In genomic region chr6:50076473-50076872, GRCm38 (mm10) we compare ENCODE assay signal across 33 mouse cellular contexts.
"Had no signal": no experiment of that assay in that cellular context is flagged by ENCODE, and none has a peak within 500 bp of the region (broad histone marks: within the 10 kb centered on the region; RNA-seq: fewer than 3 reads in every experiment).

No protein-coding gene starts in this region.

- H3K4me1 ChIP-seq: limb, embryonic 10.5 days; limb, embryonic 13.5 days; limb, embryonic 15.5 days; liver, embryonic 12.5 days; liver, embryonic 13.5 days; liver, embryonic 15.5 days; lung, embryonic 15.5 days; midbrain, embryonic 10.5 days; midbrain, embryonic 12.5 days; midbrain, embryonic 13.5 days; neural tube, embryonic 12.5 days; neural tube, embryonic 13.5 days had no signal

- H3K36me3 ChIP-seq: limb, embryonic 10.5 days; limb, embryonic 12.5 days; limb, embryonic 13.5 days; limb, embryonic 15.5 days; liver, embryonic 12.5 days; liver, embryonic 13.5 days; liver, embryonic 15.5 days; lung, embryonic 15.5 days; midbrain, embryonic 10.5 days; midbrain, embryonic 12.5 days; midbrain, embryonic 13.5 days; midbrain, embryonic 15.5 days; neural tube, embryonic 12.5 days; neural tube, embryonic 13.5 days had no signal

- ATAC-seq: liver, embryonic 12.5 days; liver, postnatal 0 days; lung, postnatal 0 days; midbrain, embryonic 13.5 days; midbrain, embryonic 15.5 days; midbrain, embryonic 16.5 days had no signal

- H3K9ac ChIP-seq: limb, embryonic 12.5 days; limb, embryonic 13.5 days; limb, embryonic 15.5 days; liver, embryonic 12.5 days; liver, embryonic 13.5 days; liver, embryonic 14.5 days; liver, embryonic 15.5 days; liver, postnatal 0 days; lung, embryonic 14.5 days; lung, embryonic 15.5 days; midbrain, embryonic 12.5 days; midbrain, embryonic 13.5 days; midbrain, embryonic 15.5 days; neural tube, embryonic 12.5 days; neural tube, embryonic 13.5 days had no signal

- H3K4me2 ChIP-seq: limb, embryonic 12.5 days; limb, embryonic 13.5 days; limb, embryonic 15.5 days; liver, embryonic 11.5 days; liver, embryonic 12.5 days; liver, embryonic 13.5 days; liver, embryonic 15.5 days; lung, embryonic 14.5 days; lung, embryonic 15.5 days; midbrain, embryonic 11.5 days; midbrain, embryonic 12.5 days; midbrain, embryonic 13.5 days; midbrain, embryonic 15.5 days; neural tube, embryonic 12.5 days; neural tube, embryonic 13.5 days had no signal

- H3K9me3 ChIP-seq: limb, embryonic 10.5 days; limb, embryonic 12.5 days; limb, embryonic 13.5 days; limb, embryonic 15.5 days; liver, embryonic 12.5 days; liver, embryonic 13.5 days; liver, embryonic 15.5 days; lung, embryonic 15.5 days; megakaryocyte, embryonic 14.5 days; midbrain, embryonic 10.5 days; midbrain, embryonic 12.5 days; midbrain, embryonic 13.5 days; midbrain, embryonic 15.5 days; neural tube, embryonic 12.5 days; neural tube, embryonic 13.5 days had no signal

- H3K4me3 ChIP-seq: limb, embryonic 10.5 days; limb, embryonic 12.5 days; limb, embryonic 13.5 days; limb, embryonic 15.5 days; liver, embryonic 12.5 days; liver, embryonic 13.5 days; liver, embryonic 15.5 days; lung, embryonic 15.5 days; megakaryocyte, embryonic 14.5 days; midbrain, embryonic 10.5 days; midbrain, embryonic 12.5 days; midbrain, embryonic 13.5 days; midbrain, embryonic 15.5 days; myocyte; neural tube, embryonic 12.5 days; neural tube, embryonic 13.5 days had no signal

- H3K27ac ChIP-seq: limb, embryonic 10.5 days; limb, embryonic 12.5 days; limb, embryonic 13.5 days; limb, embryonic 15.5 days; liver, embryonic 12.5 days; liver, embryonic 13.5 days; liver, embryonic 14.5 days; liver, embryonic 15.5 days; lung, embryonic 15.5 days; macrophage; midbrain, embryonic 10.5 days; midbrain, embryonic 12.5 days; midbrain, embryonic 13.5 days; midbrain, embryonic 15.5 days; neural tube, embryonic 12.5 days; neural tube, embryonic 13.5 days had no signal

- H3K27me3 ChIP-seq: limb, embryonic 12.5 days; limb, embryonic 13.5 days; liver, embryonic 12.5 days; liver, embryonic 13.5 days; liver, embryonic 15.5 days; lung, embryonic 15.5 days; midbrain, embryonic 12.5 days; midbrain, embryonic 13.5 days; midbrain, embryonic 15.5 days; neural tube, embryonic 12.5 days; neural tube, embryonic 13.5 days had no signal

- DNase-seq: left cerebral cortex, postnatal 4 days; liver; liver, embryonic 13.5 days; liver, postnatal 0 days; lung, adult 18-20 months; lung, adult 2 months; lung, embryonic 14.5 days; lung, postnatal 10 days; lung, postnatal 14 days; lung, postnatal 36 days; lung, postnatal 4 days; midbrain, embryonic 14.5 days had no signal
